Mouse (Mus musculus) forebrain, embryonic 16.5 days (tissue): Measurements from ENCODE around the gene Ganab. TPM values are rescaled to one million over a fixed set of nuclear protein-coding genes. Genes with fewer than 3 reads are reported as not detected.

Source experiments
- ATAC-seq: fragments of 200-750 bp; cut with Nextera tagmentation; 2 replicates; pipeline ENCODE4 v1.8.0; 2017; ENCODE audit warnings: mild to moderate bottlenecking, moderate library complexity
- H3K27ac ChIP-seq: fragments of 300-500 bp; sonication (generic); 2 replicates; pipeline ENCODE4 v1.5.1; 2014; ENCODE audit warnings: low read length, control low read depth
- H3K27me3 ChIP-seq: fragments of 300-500 bp; sonication (generic); replicated peaks from 2 replicates; pipeline ENCODE4 v1.6.1; 2014; ENCODE audit warnings: low read length; ENCODE audit not compliant: control insufficient read depth, insufficient read depth
- H3K36me3 ChIP-seq: fragments of 300-500 bp; sonication (generic); 2 replicates; pipeline ENCODE4 v1.6.1; 2014; ENCODE audit not compliant: control insufficient read depth, insufficient read depth
- H3K4me1 ChIP-seq: fragments of 300-500 bp; sonication (generic); replicated peaks from 2 replicates; pipeline ENCODE4 v1.6.1; 2014; ENCODE audit warnings: low read length; ENCODE audit not compliant: control insufficient read depth, insufficient read depth
- H3K4me2 ChIP-seq: fragments of 300-500 bp; sonication (generic); 2 replicates; pipeline ENCODE4 v1.6.1; 2014; ENCODE audit warnings: mild to moderate bottlenecking, low read length, control low read depth
- H3K4me3 ChIP-seq: fragments of 300-500 bp; sonication (generic); replicated peaks from 2 replicates; pipeline ENCODE4 v1.5.1; 2014; ENCODE audit warnings: mild to moderate bottlenecking, low read length, control low read depth
- H3K9ac ChIP-seq: fragments of 300-500 bp; sonication (generic); replicated peaks from 2 replicates; pipeline ENCODE4 v1.6.1; 2014; ENCODE audit warnings: low read depth, low read length, control low read depth
- H3K9me3 ChIP-seq: fragments of 300-500 bp; sonication (generic); 2 replicates; pipeline ENCODE4 v1.6.1; 2016; ENCODE audit warnings: low read length; ENCODE audit not compliant: control insufficient read depth
- WGBS: fragments of 180-500 bp; shearing (Covaris S2); extraction: QIAGEN DNeasy Blood & Tissue Kit; methylation state at CpG from one replicate; pipeline ENCODE4 v1.1.7; 2014; 5-methylcytosine and 5-hydroxymethylcytosine counted together
- polyA plus RNA-seq: library from polyadenylated mRNA; unstranded; fragments of >200 nt; fragmentation: Nextera tagmentation; extraction: Ambion mirVana; gene quantifications from 2 replicates; pipeline ENCODE4 v1.2.1, GENCODE M21; 2015

The Ganab gene
- polyA plus RNA-seq, 1 experiment from 2014 or later: 91.7 TPM

DNA sequence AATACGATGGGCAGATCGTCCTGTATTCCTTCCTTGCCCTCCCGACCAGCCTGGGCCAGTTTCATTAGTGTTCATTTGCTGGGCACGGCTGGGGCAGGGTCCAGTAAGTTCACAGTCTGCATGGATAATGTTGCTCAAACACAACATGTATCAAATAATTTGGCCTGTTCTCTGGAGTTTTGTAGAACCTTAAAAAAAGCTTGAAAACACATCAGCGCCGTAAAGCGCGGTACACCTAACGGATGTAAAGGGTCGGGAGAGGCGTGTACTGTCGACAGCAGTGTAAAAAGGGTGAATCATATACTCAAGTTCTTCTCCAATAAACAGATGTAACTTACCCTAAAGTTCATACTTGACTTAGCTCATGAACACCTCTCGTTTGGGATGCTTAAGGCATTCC lies 705 bp downstream of the Ganab start:
- H3K9ac ChIP-seq: peak overlapping the region; percentile 96
- H3K36me3 ChIP-seq: peaks cover 8% of the 10 kb centered on the region
- peak overlapping the region; percentile 76 for H3K27ac ChIP-seq
- no peak for ATAC-seq
- H3K9me3 ChIP-seq: no peaks in the 10 kb centered on the region
- peak overlapping the region; percentile 98 for H3K4me3 ChIP-seq
- H3K4me1 ChIP-seq: peaks cover 27% of the 10 kb centered on the region
- no peaks in the 10 kb centered on the region for H3K27me3 ChIP-seq
- 11% methylated on average over 13 of the region's 13 CpGs for WGBS
- peak overlapping the region; percentile 97 for H3K4me2 ChIP-seq

DNA sequence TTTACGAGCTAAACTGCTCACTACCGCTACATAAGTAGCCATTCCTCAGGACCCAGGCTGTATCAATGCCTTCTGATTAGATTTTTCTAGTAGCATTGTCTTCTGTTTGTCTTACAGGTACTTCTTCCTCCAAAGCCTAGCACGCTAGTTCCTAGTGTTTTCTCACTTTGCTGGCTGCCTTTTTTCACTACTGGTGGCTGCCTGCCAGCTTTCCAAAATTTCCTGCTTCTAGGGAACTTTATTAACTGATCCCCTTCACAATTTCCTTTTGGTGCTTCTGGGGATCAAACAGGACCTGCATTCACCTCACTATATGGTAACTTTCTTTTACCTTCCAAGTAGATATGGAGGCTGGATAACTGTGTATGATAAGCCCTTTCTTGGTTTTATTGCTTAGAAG lies 1.2 kb downstream of the Ganab start:
- Histone ChIP-seq H3K9ac (peak overlapping the region; percentile 96; the same call in 1 of the 2 replicates), H3K36me3 (peaks cover 11% of the 10 kb centered on the region), H3K4me3 (peak overlapping the region; percentile 98), H3K27ac (no peak overlapping the region), H3K4me2 (peak overlapping the region; percentile 97), H3K4me1 (peaks cover 23% of the 10 kb centered on the region), H3K9me3 (no peaks in the 10 kb centered on the region), H3K27me3 (no peaks in the 10 kb centered on the region)
- WGBS: 54% methylated on average over 3 of the region's 3 CpGs
- no peak for ATAC-seq

DNA sequence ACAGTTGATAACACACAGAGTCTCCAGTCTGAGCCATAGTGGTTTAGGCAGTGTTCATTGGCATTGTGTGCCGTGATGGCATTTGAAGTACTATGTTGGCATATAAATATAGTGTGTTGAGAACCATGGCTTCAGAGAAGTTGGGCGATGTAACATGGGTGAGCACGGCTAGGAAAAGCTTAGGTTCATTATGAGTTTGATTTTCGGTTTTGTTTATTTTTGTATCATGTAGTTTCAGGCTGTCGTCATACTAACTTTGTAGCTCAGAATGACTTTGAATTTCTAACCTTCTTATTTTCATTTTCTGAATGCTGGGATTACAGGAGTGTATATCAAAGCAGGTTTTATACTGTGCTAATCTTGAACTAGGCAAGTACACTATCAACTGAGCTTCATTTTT lies 5.5 kb downstream of the Ganab start:
- H3K4me3 ChIP-seq: no peak overlapping the region
- H3K36me3 ChIP-seq: peaks cover 45% of the 10 kb centered on the region
- no peaks in the 10 kb centered on the region for H3K9me3 ChIP-seq
- no peak for ATAC-seq
- H3K9ac ChIP-seq: no peak overlapping the region
- peaks cover 12% of the 10 kb centered on the region for H3K4me1 ChIP-seq
- no peak overlapping the region for H3K4me2 ChIP-seq
- H3K27ac ChIP-seq: no peak overlapping the region
- no peaks in the 10 kb centered on the region for H3K27me3 ChIP-seq
- WGBS: 95% methylated on average over 5 of the region's 5 CpGs

GRCm38 (mm10) chr19:8908531-8908930 lies 10.7 kb downstream of the Ganab start:
- Histone ChIP-seq H3K4me1 (no peaks in the 10 kb centered on the region), H3K4me2 (no peak overlapping the region), H3K9me3 (no peaks in the 10 kb centered on the region), H3K36me3 (peaks cover 78% of the 10 kb centered on the region), H3K27ac (no peak overlapping the region), H3K9ac (no peak overlapping the region), H3K4me3 (no peak overlapping the region), H3K27me3 (no peaks in the 10 kb centered on the region)
- 86% methylated on average over 6 of the region's 6 CpGs for WGBS
- ATAC-seq: no peak

DNA sequence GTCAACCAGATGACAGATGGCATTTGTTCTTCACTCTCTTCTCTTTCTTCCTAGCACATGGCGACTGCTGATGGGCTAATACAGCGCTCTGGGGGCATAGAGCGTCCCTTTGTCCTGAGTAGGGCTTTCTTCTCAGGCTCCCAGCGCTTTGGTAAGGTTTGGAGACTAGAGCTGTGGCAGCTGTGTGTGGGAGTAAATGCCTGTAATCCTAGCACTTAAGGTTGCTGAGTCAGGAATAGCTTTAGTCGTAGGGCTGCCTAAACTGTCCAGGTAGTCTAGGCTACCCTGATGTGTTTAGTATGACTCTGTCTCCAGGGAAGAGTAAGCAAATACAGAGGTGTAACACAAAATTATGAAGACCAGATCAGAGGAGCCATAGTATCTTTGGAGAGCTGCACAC lies 13.9 kb downstream of the Ganab start:
- no peaks in the 10 kb centered on the region for H3K27me3 ChIP-seq
- no peak for ATAC-seq

DNA sequence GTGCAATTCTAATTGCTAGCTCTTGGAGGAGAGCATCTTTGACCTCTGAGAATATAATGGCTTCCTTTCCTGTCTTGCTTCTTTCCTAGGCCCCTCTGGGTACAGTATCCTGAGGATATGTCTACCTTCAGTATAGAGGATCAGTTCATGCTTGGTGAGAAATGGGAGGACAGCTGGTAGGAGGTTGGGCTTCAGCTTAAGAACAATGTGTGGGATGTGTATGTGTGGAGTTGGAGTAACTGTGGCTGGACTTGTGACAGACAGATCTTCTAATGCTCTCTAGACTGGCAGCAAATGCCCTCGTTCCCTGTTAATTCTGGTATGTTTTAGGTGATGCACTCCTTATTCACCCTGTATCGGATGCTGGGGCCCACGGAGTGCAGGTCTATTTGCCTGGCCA lies 16.3 kb downstream of the Ganab start:
- peaks cover 65% of the 10 kb centered on the region for H3K36me3 ChIP-seq
- no peak overlapping the region for H3K4me2 ChIP-seq
- no peak overlapping the region for H3K27ac ChIP-seq
- H3K27me3 ChIP-seq: no peaks in the 10 kb centered on the region
- no peak overlapping the region for H3K9ac ChIP-seq
- H3K9me3 ChIP-seq: no peaks in the 10 kb centered on the region
- no peaks in the 10 kb centered on the region for H3K4me1 ChIP-seq
- no peak overlapping the region for H3K4me3 ChIP-seq
- ATAC-seq: no peak
- 98% methylated on average over 3 of the region's 3 CpGs for WGBS

More for the DNA sequence above, 13.9 kb downstream of the Ganab start:
- Histone ChIP-seq H3K4me1 (no peaks in the 10 kb centered on the region), H3K4me3 (no peak overlapping the region), H3K27ac (no peak overlapping the region), H3K9me3 (no peaks in the 10 kb centered on the region), H3K9ac (no peak overlapping the region), H3K36me3 (peaks cover 84% of the 10 kb centered on the region), H3K4me2 (no peak overlapping the region)
- 96% methylated on average over 5 of the region's 5 CpGs for WGBS

GRCm38 (mm10) chr19:8919000-8919399 lies 21.1 kb downstream of the Ganab start:
- Histone ChIP-seq H3K4me3 (no peak overlapping the region), H3K9ac (no peak overlapping the region), H3K27me3 (no peaks in the 10 kb centered on the region), H3K36me3 (peaks cover 27% of the 10 kb centered on the region), H3K4me2 (no peak overlapping the region), H3K27ac (no peak overlapping the region), H3K4me1 (peaks cover 17% of the 10 kb centered on the region), H3K9me3 (no peaks in the 10 kb centered on the region)
- 87% methylated on average over 3 of the region's 3 CpGs for WGBS
- ATAC-seq: no peak

DNA sequence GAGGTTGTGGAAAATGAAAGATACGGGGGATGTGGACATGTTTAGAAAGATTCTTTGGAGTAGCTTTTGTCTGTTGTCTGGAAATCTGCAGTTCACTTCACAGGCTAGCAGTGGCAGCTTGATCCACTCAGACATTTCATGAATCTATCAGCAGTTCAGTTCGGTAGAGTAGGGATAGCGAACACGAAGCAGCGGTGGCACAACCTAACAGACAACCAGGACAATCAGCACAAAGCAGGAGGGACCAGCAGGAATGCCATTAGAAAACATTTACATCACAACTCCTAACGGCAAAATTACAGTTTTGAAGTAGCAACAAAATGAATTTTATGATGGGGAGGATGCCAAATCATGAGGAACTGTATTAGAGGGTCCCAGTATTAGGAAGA lies 21.8 kb downstream of the Ganab start:
- H3K4me2 ChIP-seq: peak overlapping the region; percentile 92
- no peaks in the 10 kb centered on the region for H3K27me3 ChIP-seq
- peaks cover 17% of the 10 kb centered on the region for H3K4me1 ChIP-seq
- no peaks in the 10 kb centered on the region for H3K9me3 ChIP-seq
- peak overlapping the region; percentile 91 for H3K4me3 ChIP-seq
- WGBS: 70% methylated on average over 6 of the region's 6 CpGs
- peaks cover 22% of the 10 kb centered on the region for H3K36me3 ChIP-seq
- H3K27ac ChIP-seq: peak overlapping the region; percentile 63
- ATAC-seq: no peak
- H3K9ac ChIP-seq: no peak overlapping the region; the same call in 1 of the 2 replicates

- peaks cover 17% of the 10 kb centered on the region for H3K4me1 ChIP-seq
- peak within 1 kb of the TSS; percentile 91 for H3K4me3 ChIP-seq
- ATAC-seq: peak; percentile 97
- H3K9me3 ChIP-seq: no peaks in the 10 kb centered on the region
- no peaks in the 10 kb centered on the region for H3K27me3 ChIP-seq
- H3K27ac ChIP-seq: peak within 1 kb of the TSS; percentile 63
- peak within 1 kb of the TSS; percentile 92 for H3K4me2 ChIP-seq
- H3K9ac ChIP-seq: peak within 1 kb of the TSS; percentile 91
- peaks cover 18% of the 10 kb centered on the region for H3K36me3 ChIP-seq
- 2% methylated on average over 48 of the region's 50 CpGs for WGBS
Observed at GRCm38 (mm10) chr19:8920073-8920736, 22.3 kb downstream of the Ganab start, which contains the start of gene B3gat3. Gene B3gat3, plus strand, starts transcription at chr19:8920374.
